Mouse (Mus musculus): Measurements from ENCODE around the gene Psmf1. TPM values are rescaled to one million over a fixed set of nuclear protein-coding genes. Genes with fewer than 3 reads are reported as not detected.

The Psmf1 gene
- polyA plus RNA-seq, 1 experiment from 2014 or later = 17.9 TPM

GRCm38 (mm10) chr2:151702146-151702850 lies 41.7 kb downstream of the Psmf1 start:
- Histone ChIP-seq H3K27ac (no peak overlapping the region), H3K79me2 (ENCODE audit: inconsistent target) (no peaks in the 10 kb centered on the region), H3K36me3 (ENCODE audit: inconsistent target) (no peaks in the 10 kb centered on the region), H3K4me3 (ENCODE audit: inconsistent target) (no peak overlapping the region)
- 3% methylated on average over 74 of the region's 97 CpGs for WGBS (ENCODE audit: missing documents)

- Histone ChIP-seq H3K4me3 (ENCODE audit: inconsistent target) (no peak within 1 kb of the TSS), H3K79me2 (ENCODE audit: inconsistent target) (no peaks in the 10 kb centered on the region), H3K36me3 (ENCODE audit: inconsistent target) (no peaks in the 10 kb centered on the region), H3K27ac (no peak within 1 kb of the TSS)
- WGBS (ENCODE audit: missing documents) = 11% methylated on average over 24 of the region's 25 CpGs
Measured at GRCm38 (mm10) chr2:151701231-151702145, 42.5 kb downstream of the Psmf1 start, which contains the start of gene Tmem74b. TSS of gene Tmem74b (plus strand) at chr2:151702008.

GRCm38 (mm10) chr2:151682976-151683375 lies 61.0 kb downstream of the Psmf1 start:
- Histone ChIP-seq H3K27ac (no peak overlapping the region), H3K79me2 (ENCODE audit: inconsistent target) (no peaks in the 10 kb centered on the region), H3K36me3 (ENCODE audit: inconsistent target) (no peaks in the 10 kb centered on the region), H3K4me3 (ENCODE audit: inconsistent target) (no peak overlapping the region)
- 84% methylated on average over 4 of the region's 4 CpGs for WGBS (ENCODE audit: missing documents)

- H3K36me3 ChIP-seq (ENCODE audit: inconsistent target) = no peaks in the 10 kb centered on the region
- no peak overlapping the region for H3K4me3 ChIP-seq (ENCODE audit: inconsistent target)
- no peak overlapping the region for H3K27ac ChIP-seq
- no peaks in the 10 kb centered on the region for H3K79me2 ChIP-seq (ENCODE audit: inconsistent target)
- WGBS (ENCODE audit: missing documents) = 49% methylated on average over 3 of the region's 3 CpGs
Measured at GRCm38 (mm10) chr2:151682357-151682756, 61.6 kb downstream of the Psmf1 start.

- WGBS (ENCODE audit: missing documents) = 53% methylated on average over 2 of the region's 2 CpGs
- H3K79me2 ChIP-seq (ENCODE audit: inconsistent target) = no peaks in the 10 kb centered on the region
- H3K27ac ChIP-seq = no peak overlapping the region
- no peak overlapping the region for H3K4me3 ChIP-seq (ENCODE audit: inconsistent target)
- H3K36me3 ChIP-seq (ENCODE audit: inconsistent target) = no peaks in the 10 kb centered on the region
Measured at GRCm38 (mm10) chr2:151676234-151676633, 67.8 kb downstream of the Psmf1 start.

- H3K4me3 ChIP-seq (ENCODE audit: inconsistent target) = no peak overlapping the region
- H3K36me3 ChIP-seq (ENCODE audit: inconsistent target) = no peaks in the 10 kb centered on the region
- 71% methylated on average over 1 of the region's 1 CpGs for WGBS (ENCODE audit: missing documents)
Measured at GRCm38 (mm10) chr2:151670968-151671329, 73.0 kb downstream of the Psmf1 start.

GRCm38 (mm10) chr2:151670026-151670967 lies 73.7 kb downstream of the Psmf1 start:
- 48% methylated on average over 48 of the region's 48 CpGs for WGBS (ENCODE audit: missing documents)
- Histone ChIP-seq H3K27ac (no peak overlapping the region), H3K36me3 (ENCODE audit: inconsistent target) (no peaks in the 10 kb centered on the region), H3K4me3 (ENCODE audit: inconsistent target) (no peak overlapping the region), H3K79me2 (ENCODE audit: inconsistent target) (no peaks in the 10 kb centered on the region)

More at GRCm38 (mm10) chr2:151670968-151671329, 73.0 kb downstream of the Psmf1 start:
- Histone ChIP-seq H3K79me2 (ENCODE audit: inconsistent target) (no peaks in the 10 kb centered on the region), H3K27ac (no peak overlapping the region)

GRCm38 (mm10) chr2:151668433-151668832 lies 75.6 kb downstream of the Psmf1 start, which contains the start of gene Rad21l:
TSS of gene Rad21l (minus strand) at chr2:151668533.
- Histone ChIP-seq H3K27ac (no peak within 1 kb of the TSS), H3K36me3 (ENCODE audit: inconsistent target) (no peaks in the 10 kb centered on the region), H3K4me3 (ENCODE audit: inconsistent target) (no peak within 1 kb of the TSS), H3K79me2 (ENCODE audit: inconsistent target) (no peaks in the 10 kb centered on the region)
- WGBS (ENCODE audit: missing documents) = 63% methylated on average over 3 of the region's 3 CpGs

Other genes with a start within 250 kb of the Psmf1 start
- gene Fkbp1a, start 201.7 kb downstream of the Psmf1 start, polyA plus RNA-seq (2018) = 135 to 176 TPM (median 151 TPM) in 3 replicates
- 0.25 TPM in 1 of 3 replicates, not detected in the others for gene Sdcbp2, start 171.6 kb downstream of the Psmf1 start, polyA plus RNA-seq (2018)
- not detected in 3 replicates for gene Snph, start 111.6 kb downstream of the Psmf1 start, polyA plus RNA-seq (2018)
- gene Rad21l, start 75.7 kb downstream of the Psmf1 start, polyA plus RNA-seq (2018) = not detected in 3 replicates
- gene Tmem74b, start 42.2 kb downstream of the Psmf1 start, polyA plus RNA-seq (2018) = not detected in 3 replicates
- not detected in 3 replicates for gene Rspo4, start 98.7 kb upstream of the Psmf1 start, polyA plus RNA-seq (2018)
- gene Angpt4, start 167.0 kb upstream of the Psmf1 start, polyA plus RNA-seq (2018) = not detected in 3 replicates
- 4.8 to 11.8 TPM (median 8.2 TPM) in 3 replicates for gene Fam110a, start 236.0 kb upstream of the Psmf1 start, polyA plus RNA-seq (2018)